Mouse (Mus musculus) stomach, postnatal 0 days (tissue): Measurements from ENCODE around the gene Gucy2d.

ENCODE experiments used
- CTCF ChIP-seq: IDR thresholded peaks from 2 replicates; pipeline ENCODE4 v1.5.1; 2016; ENCODE audit warnings: antibody characterized with exemption, low read depth, mild to moderate bottlenecking, moderate library complexity
- EP300 ChIP-seq: optimal IDR thresholded peaks from 2 replicates; pipeline ENCODE3; 2016; ENCODE audit warnings: antibody characterized with exemption

DNA sequence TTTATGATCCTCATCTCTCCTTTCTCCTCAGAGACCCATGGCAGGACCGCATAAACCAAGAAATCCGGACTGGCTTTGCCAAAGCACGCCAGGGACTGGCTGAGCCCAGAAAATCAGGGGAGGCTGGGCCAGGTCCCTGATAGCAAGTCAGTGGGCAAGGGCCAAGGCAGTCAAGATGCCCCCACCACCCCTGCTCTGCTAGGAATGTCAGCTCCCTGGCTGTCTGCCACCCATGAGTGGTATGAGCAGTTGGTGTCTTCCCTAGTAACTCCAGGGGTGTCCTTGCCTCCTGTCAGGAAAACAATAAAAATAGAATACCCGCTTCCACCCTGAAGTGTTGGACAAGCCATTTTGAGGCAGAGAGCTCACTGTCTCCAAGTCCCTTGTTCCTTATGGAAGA lies 36.9 kb downstream of the Gucy2d start:
- TF ChIP-seq CTCF (no peak), EP300 (no peak)
